Mouse (Mus musculus) thymus, postnatal 0 days (tissue): Measurements from ENCODE around the gene Ppm1h. TPM values are rescaled to one million over a fixed set of nuclear protein-coding genes. Genes with fewer than 3 reads are reported as not detected.
"Not testable (repeated sequence)": the region's sequence is repeated elsewhere in the genome, so short reads cannot be mapped to it uniquely, and the experiment has no call there.

Experiments used
- DNase-seq: peaks from one replicate; pipeline ENCODE4 v3.0.0-alpha.2; 2015; ENCODE audit warnings: low spot score
- polyA plus RNA-seq: library from polyadenylated mRNA; unstranded; fragments of >200 nt; fragmentation: Nextera tagmentation; extraction: Ambion mirVana; gene quantifications from 2 replicates; pipeline ENCODE4 v1.2.1, GENCODE M21; 2015

Gene Ppm1h
- polyA plus RNA-seq, 1 experiment from 2014 or later, result 67.8 TPM

DNA sequence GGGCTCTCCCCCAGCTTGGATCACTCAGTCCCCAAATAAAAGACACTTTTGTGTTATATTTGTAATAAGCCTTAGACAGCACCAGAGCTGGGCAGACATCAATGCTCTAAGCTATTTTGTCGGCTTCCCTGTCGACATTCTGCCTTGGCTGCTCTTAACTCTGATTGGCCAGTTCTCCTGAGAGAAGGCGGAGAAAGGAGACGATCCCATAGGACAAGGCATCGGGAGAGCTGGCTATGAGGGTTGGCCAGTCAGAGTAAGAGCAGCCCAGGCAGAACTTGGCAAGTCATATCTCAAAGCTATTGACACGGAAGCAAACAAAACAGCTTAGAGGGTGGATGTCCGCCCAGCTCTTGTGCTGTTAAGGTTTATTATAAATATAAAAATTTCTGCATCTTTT, 243.7 kb downstream of the Ppm1h start:
- DNase-seq, result no peak

DNA sequence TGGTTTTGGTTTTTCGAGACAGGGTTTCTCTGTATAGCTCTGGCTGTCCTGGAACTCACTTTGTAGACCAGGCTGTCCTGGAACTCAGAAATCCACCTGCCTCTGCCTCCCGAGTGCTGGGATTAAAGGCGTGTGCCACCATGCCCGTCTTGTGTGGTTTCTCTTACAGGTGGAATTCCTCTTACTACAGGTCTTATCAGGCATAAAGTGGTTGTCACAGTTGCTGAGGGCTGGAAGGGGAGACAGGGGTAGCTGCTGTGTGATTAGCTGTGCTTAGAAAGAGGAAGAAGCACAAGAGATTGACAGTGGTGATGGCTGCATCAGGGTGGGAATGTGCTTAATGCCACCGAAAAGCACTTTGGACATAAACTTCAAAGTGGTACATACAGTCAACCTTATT, 246.0 kb downstream of the Ppm1h start:
- peak; percentile 45 for DNase-seq

DNA sequence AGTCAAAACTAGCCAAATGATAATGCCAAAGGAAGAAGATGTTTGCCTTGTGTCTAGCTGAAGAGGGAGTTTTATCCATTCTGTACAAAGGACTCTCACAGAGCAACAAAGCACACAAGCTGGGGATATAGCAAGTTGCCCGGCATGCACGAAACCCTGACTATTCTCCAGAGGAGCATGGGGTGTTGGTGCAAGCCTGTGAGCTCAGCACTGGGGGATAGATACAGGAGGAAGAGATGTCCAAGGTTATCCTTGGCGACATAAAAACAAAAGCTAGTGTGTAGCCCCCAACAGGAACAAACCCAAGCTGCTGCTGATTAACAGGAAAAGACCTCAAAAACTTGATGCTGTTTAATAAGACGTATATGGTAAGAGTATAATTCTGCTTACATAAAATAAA, 247.7 kb downstream of the Ppm1h start:
- DNase-seq, result no peak

DNA sequence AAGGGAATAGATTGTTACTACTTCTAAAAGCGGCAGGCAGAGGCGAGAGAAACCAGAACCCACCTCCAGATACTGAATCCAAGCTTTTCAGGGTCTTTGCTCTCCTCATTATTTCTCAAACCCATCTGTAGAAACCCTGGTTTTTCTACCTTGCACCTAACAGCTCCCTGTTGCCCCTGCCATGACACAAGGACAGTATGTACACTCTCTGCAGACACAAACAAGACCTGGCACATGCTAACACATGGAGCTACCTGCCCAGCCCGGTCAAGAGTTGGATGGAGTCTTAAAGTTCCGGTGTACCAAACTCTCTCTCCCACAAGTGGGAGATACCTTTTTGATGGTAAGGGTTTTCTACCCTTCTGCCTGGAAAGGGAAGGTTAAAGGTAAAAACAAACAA, 252.0 kb downstream of the Ppm1h start:
- no peak for DNase-seq

DNA sequence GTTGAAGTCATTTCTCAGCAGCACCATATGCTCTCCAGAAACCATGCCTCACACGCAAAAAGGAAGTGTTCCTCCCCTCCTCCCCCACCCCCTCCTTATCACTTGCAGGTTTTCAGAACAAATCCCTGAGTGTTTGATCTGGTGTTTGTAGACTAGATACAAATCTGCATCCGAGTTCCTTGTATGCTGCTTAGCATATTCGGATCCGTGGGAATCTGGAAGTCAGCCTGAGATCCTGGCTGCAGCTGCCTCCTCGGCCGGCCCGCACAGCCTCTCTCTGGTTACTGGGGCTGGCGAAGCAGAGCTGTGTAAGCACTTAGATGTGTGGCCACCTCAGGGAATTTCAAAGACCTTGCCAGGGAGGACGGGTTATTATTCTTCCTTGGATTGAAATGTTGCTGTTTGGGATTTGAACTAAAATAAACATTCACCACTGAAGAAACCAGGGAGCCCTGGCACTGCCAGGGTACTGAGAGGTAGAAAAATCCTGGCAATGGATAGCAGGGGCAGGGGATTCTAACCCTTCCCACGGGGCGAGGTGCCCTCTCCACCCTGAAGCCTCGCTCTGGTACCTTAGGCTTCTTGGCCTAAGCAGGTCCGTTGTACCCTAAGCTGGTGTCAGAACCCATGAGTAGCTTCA, 252.8 kb downstream of the Ppm1h start:
- DNase-seq, result peak; percentile 47

DNA sequence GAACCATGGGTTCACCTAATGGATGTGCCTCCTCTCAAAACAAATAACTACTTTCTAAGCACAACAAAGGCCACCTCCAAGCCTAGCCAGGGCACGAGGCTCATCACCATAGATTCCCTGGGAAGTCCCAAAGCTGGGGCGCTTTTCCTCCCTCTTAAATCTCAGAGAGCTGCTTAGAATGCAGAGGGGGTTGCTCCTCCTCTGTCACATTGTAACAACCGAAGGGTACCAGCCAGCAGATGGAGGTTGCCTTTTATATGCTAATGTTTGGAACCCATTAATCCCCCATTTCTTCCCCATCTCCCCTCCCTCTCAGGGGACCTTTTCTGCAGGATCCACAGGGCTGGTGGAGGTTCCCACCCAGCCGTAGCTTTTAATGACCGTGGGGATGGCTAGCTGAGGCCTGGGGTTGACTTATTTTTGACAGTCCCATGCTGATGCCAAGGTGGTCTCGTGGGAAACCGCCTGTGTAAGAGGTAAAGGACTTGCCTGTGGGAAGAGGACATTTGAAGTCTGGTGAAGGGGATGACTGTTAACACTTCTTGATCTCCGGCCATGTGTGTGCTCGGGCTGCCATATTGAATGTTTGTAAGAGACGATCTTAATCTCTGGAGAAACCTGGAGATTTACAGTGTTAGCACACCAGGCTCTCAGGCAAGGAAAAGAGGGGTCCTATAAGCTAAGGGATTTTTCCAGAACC, 253.4 kb downstream of the Ppm1h start:
- no peak for DNase-seq

DNA sequence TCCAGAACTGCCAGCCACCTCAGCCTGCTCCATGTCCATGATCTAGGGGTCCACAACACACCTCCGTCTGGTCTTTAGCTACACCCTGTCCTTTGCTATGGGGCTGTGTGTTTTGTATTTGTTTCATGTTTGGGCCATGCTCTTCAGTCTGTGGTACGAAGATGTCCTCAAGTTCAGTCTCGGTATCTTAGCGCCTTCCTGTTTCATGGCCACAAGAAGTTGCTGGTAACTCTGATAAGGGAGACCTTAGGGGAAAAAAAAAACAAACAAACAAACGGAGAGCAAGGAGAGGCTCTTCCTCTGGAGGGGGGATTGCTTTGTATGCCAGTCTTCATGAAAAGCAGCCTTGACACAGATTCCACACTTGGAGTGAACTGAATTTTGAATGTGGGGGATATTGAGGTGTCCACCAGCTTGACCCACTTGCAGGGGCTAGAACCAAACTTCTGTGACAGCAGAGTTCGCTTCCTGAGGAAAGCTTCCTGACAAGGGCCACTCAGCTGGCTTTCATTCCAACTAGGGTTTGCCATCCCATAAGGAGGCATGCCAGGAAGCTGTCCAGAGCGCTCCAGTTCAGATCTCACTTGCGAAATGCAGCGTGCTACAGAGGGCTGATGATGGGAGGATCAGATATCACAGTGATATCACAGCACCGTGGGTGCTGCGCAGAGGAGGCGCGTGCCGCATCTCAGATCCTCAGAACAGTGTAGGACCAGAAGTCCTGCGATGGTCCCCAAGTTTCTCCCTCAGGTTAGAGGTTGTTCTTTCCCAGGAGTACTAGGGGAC, 254.7 kb downstream of the Ppm1h start:
- no peak for DNase-seq

GRCm38 (mm10) chr10:122935406-122935805, 256.8 kb downstream of the Ppm1h start:
- not testable (repeated sequence) for DNase-seq

DNA sequence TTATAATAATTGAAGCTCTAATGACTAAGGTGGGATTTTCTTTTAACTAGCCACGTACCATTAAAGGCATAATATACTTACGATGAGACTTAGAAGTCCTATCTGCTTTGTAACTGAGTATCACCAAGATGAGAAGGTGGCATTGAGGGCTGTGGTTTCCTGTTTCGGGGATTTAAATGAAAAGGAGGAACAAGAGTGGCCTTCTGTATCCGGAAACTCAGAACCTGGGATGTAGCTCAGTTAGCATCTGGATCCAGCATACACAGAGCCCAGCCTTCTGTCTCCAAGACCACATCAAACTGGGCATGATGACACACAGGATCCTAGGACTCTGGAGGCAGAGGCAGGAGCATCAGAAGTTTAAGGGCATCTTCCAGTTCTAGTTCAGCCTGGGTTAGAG, 258.8 kb downstream of the Ppm1h start:
- not testable (repeated sequence) for DNase-seq

DNA sequence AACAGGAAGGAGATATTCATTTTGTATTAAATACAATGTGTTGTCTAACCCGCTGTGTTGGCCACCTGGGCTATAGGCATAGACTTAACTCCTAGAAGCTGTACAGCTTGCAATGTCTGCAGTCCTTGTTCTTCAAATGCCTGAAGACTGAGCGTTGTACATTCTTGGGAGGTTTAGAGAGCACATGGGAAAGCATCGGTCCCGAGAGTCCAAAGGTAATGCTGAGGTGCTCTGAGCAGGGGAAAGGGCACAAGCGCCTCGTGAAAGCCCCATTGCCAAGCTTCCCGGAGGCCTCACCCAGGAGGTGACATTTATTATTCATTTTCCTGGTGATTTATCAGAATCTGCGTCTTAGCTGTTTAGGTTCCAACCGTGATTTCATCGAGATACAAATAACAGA, 261.0 kb downstream of the Ppm1h start:
- DNase-seq, result no peak

GRCm38 (mm10) chr10:122942771-122943170, 264.2 kb downstream of the Ppm1h start:
- no peak for DNase-seq

GRCm38 (mm10) chr10:122943824-122944223, 265.3 kb downstream of the Ppm1h start:
- DNase-seq, result no peak

DNA sequence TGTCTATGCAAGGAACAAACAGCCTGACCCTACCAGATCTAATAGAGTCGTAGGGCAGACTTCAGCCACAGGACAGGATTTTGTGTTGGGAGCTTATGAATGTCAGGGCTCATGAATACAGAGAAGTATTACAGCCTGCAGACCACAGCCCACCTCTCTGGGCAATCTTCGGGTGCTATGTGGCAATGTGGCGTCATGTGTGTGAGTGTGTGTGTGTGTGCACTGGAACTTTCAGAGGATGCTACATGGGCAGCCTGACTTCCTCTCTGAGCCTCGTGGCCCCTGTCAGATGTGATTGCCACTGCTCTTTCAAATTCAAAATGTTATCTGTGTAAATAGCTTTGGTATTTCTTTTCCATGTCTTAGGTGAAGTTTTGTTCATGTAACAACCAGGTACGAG, 266.3 kb downstream of the Ppm1h start:
- no peak for DNase-seq

GRCm38 (mm10) chr10:122950966-122951365, 272.4 kb downstream of the Ppm1h start:
- DNase-seq, result no peak

DNA sequence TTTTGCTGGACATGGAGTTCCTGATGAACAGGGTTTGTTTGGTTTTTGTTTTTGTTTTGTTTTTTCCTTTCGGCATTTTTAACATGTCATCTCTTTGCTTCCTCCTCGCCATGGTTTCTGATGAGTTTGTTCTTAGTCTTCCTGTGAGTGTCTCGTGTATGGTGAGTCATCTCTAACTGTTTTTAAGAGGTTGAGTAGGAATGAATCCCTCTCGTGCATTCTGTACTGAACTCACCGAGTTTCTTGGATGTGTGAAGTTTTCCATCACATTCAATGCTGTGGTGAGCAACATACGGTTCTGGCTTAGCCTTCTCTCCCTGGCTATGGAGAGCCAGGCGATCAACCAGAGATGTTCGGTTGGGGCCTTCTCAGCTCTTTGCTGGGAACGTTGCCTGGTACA, 275.0 kb downstream of the Ppm1h start:
- no peak for DNase-seq

- DNase-seq, result no peak
Observed at GRCm38 (mm10) chr10:122957918-122958317, 279.4 kb downstream of the Ppm1h start.

DNA sequence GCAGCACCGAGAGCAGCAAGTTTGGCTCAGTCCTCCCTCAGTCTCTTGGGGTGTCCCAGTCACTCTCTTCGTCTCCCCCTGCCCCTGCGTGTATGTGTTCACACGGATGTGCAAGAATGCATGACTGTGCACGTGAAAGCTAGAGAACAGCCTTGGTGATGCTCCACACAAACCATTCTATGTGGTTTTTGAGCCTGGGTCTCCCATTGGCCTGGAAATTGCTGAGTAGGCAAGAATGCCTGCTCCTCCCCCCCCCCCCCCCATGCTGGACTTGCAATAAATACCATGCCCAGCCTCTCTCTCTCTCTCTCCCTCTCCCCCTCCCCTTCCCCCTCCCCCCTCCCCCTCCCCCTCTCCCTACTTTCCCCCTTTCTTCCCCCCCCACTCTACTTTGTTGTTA, 280.1 kb downstream of the Ppm1h start:
- no peak for DNase-seq

GRCm38 (mm10) chr10:122960216-122960615, 281.7 kb downstream of the Ppm1h start:
- DNase-seq, result no peak

- no peak for DNase-seq
Observed at GRCm38 (mm10) chr10:122960738-122961137, 282.2 kb downstream of the Ppm1h start.

DNA sequence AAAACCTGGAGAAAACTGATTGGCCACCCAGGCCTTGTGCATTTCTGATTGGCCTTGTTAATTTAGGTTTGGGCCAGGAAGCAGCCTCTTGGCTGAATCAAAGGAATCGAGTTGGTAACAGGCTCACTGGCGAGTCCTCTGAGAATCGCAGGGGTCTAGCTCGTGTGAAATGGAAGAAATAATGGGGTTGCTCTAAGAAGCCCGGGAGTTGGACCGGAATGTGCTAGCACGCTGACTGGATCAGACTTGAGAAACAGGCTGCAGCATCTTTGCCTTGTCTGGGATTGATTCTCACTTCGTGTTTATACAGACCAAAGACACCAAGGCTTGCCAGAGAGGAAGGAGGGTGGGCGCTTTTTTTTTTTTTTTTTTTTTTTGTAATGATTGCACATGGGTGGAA, 282.9 kb downstream of the Ppm1h start:
- DNase-seq, result no peak

- DNase-seq, result no peak
Observed at GRCm38 (mm10) chr10:122962651-122963050, 284.1 kb downstream of the Ppm1h start.

- DNase-seq, result no peak
Observed at GRCm38 (mm10) chr10:122963463-122964240, 285.1 kb downstream of the Ppm1h start.
